Mouse (Mus musculus) thymus, adult 2 months (tissue): ENCODE measurements at regions not wholly inside any gene's neighbourhood (a gene's known extent, or its start where the extent isn't known, plus 50 kb on each side); places are given as distances from the start of the nearest gene placed in this dataset.

Source experiments
- CTCF ChIP-seq: fragments of 200-500 bp; IDR thresholded peaks from 2 replicates; pipeline ENCODE4 v1.5.1; 2012; ENCODE audit warnings: mild to moderate bottlenecking, control low read depth, low read length, moderate library complexity, borderline replicate concordance; ENCODE audit not compliant: control insufficient read depth, poor library complexity, insufficient read depth; ENCODE audit errors: extremely low read depth
- POLR2A ChIP-seq: fragments of 200-500 bp; IDR thresholded peaks from 2 replicates; pipeline ENCODE4 v1.6.1; 2012; ENCODE audit warnings: mild to moderate bottlenecking, low read length, control low read depth, moderate library complexity; ENCODE audit not compliant: control insufficient read depth, poor library complexity, insufficient read depth; ENCODE audit errors: extremely low read depth

GRCm38 (mm10) chr3:36311337-36311736, 89.2 kb upstream of the Qrfpr start:
- no peak for TF ChIP-seq CTCF
- TF ChIP-seq POLR2A = no peak
